Mouse (Mus musculus) lung, postnatal 25 days (tissue): ENCODE results near the gene Foxp1.
A peak's percentile ranks its signal among the peaks of the same experiment; 100 is the strongest.

Source experiments
- DNase-seq: peaks from one replicate; pipeline ENCODE4 v3.0.0; 2022; ENCODE audit warnings: low spot score

Gene Foxp1

DNA sequence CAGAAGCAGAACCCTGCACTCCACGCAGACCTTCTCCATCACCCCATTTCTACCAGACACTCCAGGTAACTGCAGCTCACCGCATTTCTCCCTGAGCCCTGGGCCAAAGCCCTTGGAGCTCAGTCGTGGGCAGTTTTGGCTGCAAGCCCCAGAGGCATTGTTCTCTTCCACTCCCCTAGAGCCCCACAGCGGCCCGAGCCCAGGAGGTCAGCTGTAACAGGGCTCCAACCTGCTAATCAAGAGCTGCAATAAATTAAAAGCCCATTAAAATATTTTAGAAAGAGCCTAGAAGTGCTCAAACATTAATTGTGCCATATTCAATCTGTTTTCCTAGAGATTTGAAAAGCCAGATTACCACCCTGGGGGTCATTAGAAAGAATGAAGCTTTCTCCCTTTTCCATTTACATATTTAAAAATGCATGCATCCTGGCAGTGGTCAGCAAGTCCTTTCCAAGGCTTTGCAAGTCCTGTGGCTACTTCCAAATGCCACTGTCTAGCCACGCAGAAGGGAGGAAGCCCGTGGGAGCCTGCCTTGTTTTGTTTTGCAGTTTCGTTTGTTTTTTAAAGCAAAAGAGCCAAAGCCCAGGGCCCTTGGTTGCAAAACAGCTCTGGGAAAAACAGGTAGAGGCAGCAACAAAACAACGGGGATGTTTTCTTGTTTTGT, 83.2 kb downstream of the Foxp1 start:
- DNase-seq, result no peak

GRCm38 (mm10) chr6:99436371-99436770, 86.2 kb downstream of the Foxp1 start:
- DNase-seq, result no peak

GRCm38 (mm10) chr6:99435140-99435539, 87.4 kb downstream of the Foxp1 start:
- DNase-seq, result peak; percentile 36

- DNase-seq, result no peak
These were observed 89.5 kb downstream of the Foxp1 start for GRCm38 (mm10) chr6:99433006-99433405.

GRCm38 (mm10) chr6:99431941-99432340, 90.6 kb downstream of the Foxp1 start:
- DNase-seq, result no peak

- no peak for DNase-seq
These were observed 92.0 kb downstream of the Foxp1 start for GRCm38 (mm10) chr6:99430560-99430959.

- no peak for DNase-seq
These were observed 93.0 kb downstream of the Foxp1 start for GRCm38 (mm10) chr6:99429378-99430131.

DNA sequence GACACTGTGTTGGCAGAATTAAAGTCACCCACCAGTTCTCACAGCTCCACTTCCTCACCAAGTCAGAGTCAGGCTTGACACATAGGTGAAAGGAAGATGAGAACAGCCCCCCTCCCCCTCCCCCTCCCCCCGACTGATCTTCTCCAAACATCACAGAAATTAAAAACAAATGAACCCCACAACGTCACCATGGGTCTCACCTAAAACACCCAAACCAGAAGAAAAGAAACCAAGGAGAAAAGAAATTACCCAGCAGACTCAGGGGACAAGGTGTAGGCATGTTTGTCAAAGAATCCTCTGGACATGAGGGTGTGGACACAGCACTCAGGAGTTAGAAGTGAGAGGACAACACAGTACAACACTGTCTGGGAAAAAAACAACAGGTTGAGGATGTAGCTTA, 93.6 kb downstream of the Foxp1 start:
- DNase-seq, result no peak

- DNase-seq, result no peak
These were observed 95.2 kb downstream of the Foxp1 start for GRCm38 (mm10) chr6:99427301-99427700.

DNA sequence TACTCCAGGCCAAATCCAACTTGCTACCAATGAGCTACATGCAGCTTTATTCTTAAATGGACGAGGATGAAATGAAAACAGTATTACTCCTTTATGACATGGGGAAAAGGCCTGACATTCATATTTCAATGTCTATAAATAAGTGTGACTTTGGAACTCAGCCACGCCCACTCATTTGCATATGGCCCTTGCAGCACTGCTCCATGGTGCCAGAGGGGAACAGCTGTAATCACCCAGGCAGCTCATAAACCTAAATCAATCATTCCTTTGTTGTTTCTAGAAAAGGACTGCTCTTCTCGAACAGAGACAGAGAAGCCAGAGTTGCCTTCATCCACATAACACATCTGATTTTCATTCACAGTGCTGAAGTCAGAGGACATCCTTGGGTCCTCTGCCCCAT, 97.5 kb downstream of the Foxp1 start:
- DNase-seq, result no peak

- DNase-seq, result no peak
These were observed 101.9 kb downstream of the Foxp1 start for GRCm38 (mm10) chr6:99420666-99421065.

DNA sequence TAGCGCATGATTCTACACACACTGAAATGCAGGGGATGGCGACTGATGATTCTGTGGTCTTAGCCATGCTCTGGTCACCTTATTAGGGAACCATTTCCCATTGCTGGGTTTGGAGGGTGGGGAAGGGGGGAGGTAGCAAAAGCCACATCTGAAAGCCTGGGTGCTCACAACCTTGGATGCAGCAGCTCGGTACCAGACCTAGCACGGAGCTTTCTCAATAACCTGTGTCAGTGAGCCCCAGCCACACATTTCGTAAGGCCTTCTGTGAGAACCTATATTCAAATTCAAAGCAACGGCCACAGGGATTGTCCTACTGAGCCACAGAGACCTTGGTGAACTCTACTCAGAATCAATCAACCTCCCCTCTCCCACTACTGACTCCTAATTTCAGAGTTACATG, 109.9 kb downstream of the Foxp1 start:
- no peak for DNase-seq

- DNase-seq, result no peak
These were observed 112.9 kb downstream of the Foxp1 start for GRCm38 (mm10) chr6:99409602-99410001.

GRCm38 (mm10) chr6:99408880-99409279, 113.6 kb downstream of the Foxp1 start:
- no peak for DNase-seq

- DNase-seq, result no peak
These were observed 118.6 kb downstream of the Foxp1 start for GRCm38 (mm10) chr6:99403755-99404390.

DNA sequence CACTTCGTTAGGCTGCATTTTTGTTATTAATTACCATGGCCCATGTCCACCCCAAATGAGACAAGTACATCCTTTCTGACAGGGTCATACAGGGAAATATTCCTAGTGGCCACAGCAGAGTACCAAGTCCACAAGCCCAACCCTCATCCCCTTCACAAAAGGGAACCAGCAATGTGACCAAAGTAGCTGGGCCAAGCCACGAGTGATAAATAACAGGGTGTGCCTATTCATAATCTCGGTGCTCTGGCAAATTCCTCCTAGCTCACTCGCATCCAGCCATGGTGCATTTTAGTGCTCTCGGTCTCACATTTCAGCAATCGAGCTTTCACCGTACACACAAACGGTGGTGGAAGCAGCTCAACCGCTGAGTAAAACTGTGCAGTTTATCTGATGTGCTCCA, 119.6 kb downstream of the Foxp1 start:
- DNase-seq, result no peak

DNA sequence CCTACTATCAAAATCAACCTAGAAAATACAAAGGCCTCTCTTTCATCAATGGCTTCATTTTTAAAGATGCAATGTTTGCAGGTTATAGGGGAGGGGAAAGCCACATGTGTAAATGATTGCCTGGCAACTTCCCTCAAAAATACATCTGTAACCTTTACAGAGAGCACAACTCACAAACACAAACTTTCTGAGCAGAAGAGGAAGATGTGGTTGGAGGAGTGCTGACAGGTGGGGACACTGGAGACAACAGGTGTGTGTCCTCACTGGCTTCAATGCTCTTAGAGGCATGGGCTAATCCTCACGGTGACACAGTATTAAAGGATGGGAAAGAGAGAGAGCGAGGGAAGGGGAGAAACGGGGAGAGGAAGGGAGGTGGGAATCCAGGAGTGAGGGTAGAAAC, 120.2 kb downstream of the Foxp1 start:
- no peak for DNase-seq

DNA sequence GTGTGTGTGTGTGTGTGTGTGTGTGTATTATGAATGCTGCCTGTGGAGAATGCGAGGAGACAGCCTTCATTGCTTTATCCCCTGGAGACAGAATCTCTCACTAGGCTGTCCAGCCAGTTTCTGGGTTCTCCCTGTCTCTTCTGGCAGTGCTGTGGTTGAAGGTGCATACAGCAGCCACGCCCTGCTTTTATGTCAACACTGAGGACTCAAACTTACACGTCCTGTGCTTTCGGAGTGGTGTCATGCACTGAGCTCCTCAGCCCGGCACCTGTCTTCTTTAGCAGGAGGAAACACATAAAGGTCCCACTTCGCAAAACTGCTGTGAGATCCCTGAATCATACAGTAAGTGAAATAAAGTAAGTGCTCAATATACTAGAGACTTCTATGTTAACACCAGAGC, 120.7 kb downstream of the Foxp1 start:
- peak; percentile 45 for DNase-seq

DNA sequence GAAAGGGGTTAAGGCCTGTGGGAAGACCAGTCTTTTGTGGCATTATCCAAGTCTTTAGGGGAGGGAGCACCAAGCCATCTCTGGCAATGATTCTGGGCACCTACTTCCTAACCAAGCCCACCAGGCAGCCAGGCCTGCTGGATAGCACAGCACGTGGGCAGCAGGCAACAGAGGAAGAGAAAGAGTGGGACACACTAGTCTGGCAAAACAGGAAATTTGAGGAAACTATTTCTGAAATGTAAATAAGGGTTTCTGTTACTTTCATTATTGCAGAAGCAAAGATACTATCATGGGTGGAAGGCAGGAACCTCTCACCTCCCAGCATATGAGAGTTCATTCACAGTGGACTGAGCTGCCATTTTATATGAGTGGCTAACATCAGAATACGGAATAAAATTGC, 121.3 kb downstream of the Foxp1 start:
- no peak for DNase-seq

GRCm38 (mm10) chr6:99395745-99396144, 126.8 kb downstream of the Foxp1 start:
- no peak for DNase-seq

GRCm38 (mm10) chr6:99394801-99395200, 127.7 kb downstream of the Foxp1 start:
- no peak for DNase-seq

DNA sequence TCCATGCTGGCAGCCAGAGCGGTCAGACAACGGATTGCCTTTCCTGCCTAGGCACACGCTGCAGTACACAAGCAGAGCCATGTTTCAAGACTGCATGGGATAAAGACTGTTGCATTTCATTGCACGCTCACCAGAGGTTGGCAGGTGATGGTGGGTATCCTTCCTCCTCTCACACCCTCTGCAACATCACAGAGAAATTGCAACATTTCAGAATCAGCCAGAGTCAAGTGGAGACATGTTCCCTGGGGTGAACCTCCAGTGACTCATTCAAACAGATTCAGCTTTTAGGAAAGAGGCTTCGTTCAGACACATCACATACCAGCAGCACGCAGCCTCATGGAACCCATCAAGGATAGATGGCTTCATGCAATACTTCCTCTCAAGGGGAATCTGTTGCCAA, 130.0 kb downstream of the Foxp1 start:
- DNase-seq, result no peak
